Mouse (Mus musculus): ENCODE data around the gene Gpd1l. TPM values are rescaled to one million over a fixed set of nuclear protein-coding genes. Genes with fewer than 3 reads are reported as not detected.
A peak's percentile ranks its signal among the peaks of the same experiment; 100 is the strongest.
"Not testable (repeated sequence)": the region's sequence is repeated elsewhere in the genome, so short reads cannot be mapped to it uniquely, and the experiment has no call there.

Gpd1l gene
- total RNA-seq (2021): 10 to 100 TPM; 82.0 to 88.7 TPM
- long read RNA-seq, experiment 1, full-length matches to known transcripts: 64 of 139 reads
- long read RNA-seq, experiment 1, partial matches to known transcripts: 5 of 139 reads
- long read RNA-seq, experiment 1, other reads (novel, unspliced or antisense): 70 of 139 reads
- long read RNA-seq, experiment 2, full-length matches to known transcripts: 52 of 102 reads
- long read RNA-seq, experiment 2, partial matches to known transcripts: 9 of 102 reads
- long read RNA-seq, experiment 2, other reads (novel, unspliced or antisense): 41 of 102 reads

DNA sequence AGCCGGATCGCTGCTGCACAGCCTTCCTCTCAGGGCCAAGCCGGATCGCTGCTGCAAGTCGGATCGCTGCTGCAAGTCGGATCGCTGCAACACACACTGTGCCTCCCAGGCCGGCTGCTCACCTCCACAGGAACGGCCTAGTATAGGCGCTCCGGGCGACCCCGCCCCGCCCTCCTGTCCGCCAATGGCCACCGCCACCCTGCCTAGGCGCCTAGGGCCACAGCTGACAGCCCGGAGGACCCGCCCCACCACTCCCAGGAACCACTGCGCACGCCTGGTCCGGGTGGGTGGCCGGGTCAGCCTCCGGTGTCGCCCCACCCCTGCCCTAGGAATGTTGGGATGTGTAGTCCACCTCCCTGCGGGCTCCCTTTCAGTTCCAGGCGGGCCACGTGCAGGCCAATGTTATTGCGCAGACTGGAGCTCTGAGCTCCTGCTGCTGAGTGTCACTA is at the start of gene Gpd1l:
Gene Gpd1l (minus strand): TSS at position 265 of the 449 bp plus-strand sequence.
- TF ChIP-seq CTCF (IDR thresholded peaks at IDR 0.05): no peak
- intact Hi-C loops (cut with DNase I): loop anchor here (5.0 kb wide), 2 partner anchors 329 to 379 kb away; partner anchors contain the start of gene Stt3b
- H3K4me3 ChIP-seq: peak within 1 kb of the TSS; percentile 87

DNA sequence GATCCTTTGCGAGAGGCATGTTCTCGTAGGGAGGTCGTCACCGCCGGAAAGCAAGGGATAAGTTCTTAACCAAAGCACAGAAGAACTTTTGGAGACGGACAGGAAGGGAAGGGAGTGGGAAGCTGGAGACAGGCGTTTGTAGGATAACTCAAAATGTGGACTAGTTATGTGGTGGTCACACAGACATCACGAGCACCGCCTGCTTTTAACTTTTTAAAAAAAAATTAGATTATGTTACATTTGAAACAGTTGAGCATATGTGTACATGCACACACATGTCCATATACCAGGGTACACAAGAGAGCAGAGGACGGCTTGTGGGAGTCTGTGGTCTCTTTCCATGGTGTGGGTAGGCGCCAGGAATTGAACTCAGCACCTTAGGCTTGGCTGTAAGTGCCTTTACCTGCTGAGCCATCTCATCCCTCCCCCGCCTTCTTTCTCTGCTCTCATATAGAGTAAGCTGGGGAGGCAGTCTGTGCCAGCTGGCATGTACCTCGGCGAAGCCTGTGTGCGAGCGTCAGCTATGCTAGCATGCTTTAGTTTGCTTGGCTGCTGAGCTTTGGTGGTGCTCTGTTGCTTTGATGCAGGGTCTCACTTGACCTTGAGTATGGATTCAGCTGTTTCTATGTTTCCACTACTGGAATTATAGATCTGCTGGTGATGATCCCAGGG is 49.0 kb upstream of the Gpd1l start, which contains the start of gene Rps27rt:
Gene Rps27rt (minus strand): TSS at position 51 of the 672 bp plus-strand sequence.
- Histone ChIP-seq H3K4me3 (no peak within 1 kb of the TSS), H3K27ac (no peak within 1 kb of the TSS)
- no peak for DNase-seq (ENCODE audit: extremely low spot score in 1 of 2, low spot score in 2 of 2)
- no peak for TF ChIP-seq CTCF (IDR thresholded peaks at IDR 0.05)
- intact Hi-C loops (cut with DNase I): no loop called here

More for the DNA sequence above, at the start of gene Gpd1l:
- peak within 1 kb of the TSS; percentile 88 for H3K27ac ChIP-seq
- DNase-seq (ENCODE audit: extremely low spot score in 1 of 2, low spot score in 2 of 2): peak; percentile 96 to 97

DNA sequence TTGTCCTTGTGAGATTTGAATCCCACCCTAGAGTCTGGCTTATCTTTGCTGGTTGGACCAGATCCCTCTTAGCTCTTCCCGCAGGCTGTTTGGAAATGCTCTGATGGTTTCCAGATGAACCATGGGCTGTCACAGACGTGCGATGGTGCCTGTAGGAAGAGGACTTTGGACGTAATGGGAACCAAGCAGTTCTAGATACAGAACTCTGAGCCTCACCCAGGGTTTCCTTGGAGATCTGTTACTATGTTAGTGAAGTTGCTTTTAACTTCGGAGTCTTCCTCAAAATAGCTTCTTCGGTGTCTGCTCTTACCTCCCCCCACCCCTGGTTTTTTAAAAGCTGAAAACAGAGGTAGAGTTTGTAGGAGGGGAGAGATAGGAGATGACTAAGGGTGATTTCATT is 46.2 kb upstream of the Gpd1l start:
- DNase-seq (ENCODE audit: extremely low spot score in 1 of 2, low spot score in 2 of 2): no peak
- TF ChIP-seq CTCF (IDR thresholded peaks at IDR 0.05): no peak
- intact Hi-C loops (cut with DNase I): loop anchor here (5.0 kb wide), 4 partner anchors 42 to 252 kb away; no protein-coding TSS in a partner anchor
- Histone ChIP-seq H3K27ac (no peak overlapping the region; the same call in 1 of the 2 replicates), H3K4me3 (peak overlapping the region; percentile 55)

DNA sequence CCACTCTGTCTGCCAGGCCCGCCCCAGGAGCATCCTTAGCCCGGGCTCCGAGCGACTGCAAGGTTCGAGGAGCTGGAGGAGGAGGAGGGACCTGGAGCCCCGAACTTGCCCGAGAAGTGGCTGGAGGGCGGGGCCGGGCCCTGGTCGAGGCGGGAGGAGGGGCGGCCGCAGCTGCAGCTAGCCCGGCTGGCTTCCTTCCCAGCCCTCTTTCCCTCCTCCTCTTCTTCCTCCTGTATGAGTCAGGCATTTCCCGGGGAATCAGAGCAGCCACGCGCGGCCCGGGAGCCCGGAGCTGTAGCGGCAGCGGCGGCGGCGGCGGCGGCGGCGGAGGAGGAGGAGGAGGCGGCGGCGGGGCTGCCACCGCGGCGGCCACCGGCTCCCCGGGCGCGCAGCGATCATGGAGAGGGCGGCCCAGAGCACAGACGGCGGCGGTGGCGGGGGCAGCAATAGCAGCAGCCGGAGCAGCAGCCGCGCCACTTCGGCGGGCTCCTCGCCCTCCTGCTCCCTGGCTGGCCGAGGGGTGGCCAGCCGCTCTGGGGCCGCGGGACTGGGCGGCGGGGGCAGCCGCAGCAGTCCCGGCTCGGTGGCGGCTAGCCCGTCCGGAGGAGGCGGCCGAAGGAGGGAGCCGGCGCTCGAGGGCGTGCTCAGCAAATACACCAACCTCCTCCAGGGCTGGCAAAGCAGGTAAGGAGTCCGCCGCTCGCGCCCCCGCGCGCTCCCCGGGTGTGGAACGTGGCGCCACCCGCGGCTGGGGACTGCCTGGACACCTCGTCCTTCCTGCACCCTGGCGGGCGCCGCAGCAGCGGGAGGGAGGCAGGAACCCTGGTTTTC is 44.7 kb upstream of the Gpd1l start, which contains the start of gene Osbpl10:
Gene Osbpl10 (plus strand): TSS at position 289 of the 831 bp plus-strand sequence.
- intact Hi-C loops (cut with DNase I): loop anchor here (1.0 to 5.0 kb wide), 5 partner anchors 30 to 254 kb away; no protein-coding TSS in a partner anchor
- Histone ChIP-seq H3K4me3 (peak within 1 kb of the TSS; percentile 55), H3K27ac (peak within 1 kb of the TSS; percentile 96)
- peak; percentile 35 for TF ChIP-seq CTCF (IDR thresholded peaks at IDR 0.05)
- peak; percentile 82 to 87 for DNase-seq (ENCODE audit: extremely low spot score in 1 of 2, low spot score in 2 of 2)

DNA sequence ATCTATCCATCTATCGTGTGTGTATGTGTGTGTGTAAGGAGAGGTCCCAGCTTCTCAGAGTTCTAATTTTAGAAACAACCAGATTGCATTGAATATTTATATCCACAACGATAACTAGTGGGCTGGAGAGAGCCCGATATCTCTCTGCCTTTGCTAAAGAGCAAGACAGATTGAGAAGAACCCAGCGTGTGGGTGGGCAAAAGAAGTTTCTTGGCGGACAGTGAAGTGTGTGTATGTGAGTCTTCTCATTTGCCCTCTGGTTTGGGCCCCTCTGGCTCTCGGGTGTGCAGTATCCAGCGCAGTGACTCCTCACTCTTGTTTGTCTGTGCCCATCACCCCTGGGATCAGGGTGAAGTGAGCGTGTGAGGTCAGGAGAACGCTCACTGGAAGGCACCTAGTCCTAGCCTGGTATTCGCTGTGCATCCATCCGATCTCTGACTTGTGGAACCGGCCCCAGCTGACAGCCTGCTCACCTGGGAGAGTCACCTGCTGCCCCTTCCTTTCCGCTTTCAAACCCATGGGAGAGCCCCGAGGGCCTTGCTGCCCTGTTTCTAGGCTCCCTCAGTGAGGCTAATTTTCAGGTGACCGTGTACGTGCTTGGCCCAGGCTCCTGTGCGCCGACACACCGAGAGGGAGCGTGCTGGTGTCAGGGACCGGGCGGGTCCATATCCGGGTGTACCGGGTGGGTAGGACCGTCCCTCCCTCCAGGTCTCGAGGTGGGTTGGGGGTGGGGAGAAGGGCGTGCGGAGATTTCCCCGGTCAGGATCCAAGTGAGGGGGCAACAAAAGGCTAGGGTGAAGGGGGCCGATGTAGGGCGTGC is 43.9 kb upstream of the Gpd1l start:
- no peak for TF ChIP-seq CTCF (IDR thresholded peaks at IDR 0.05)
- Histone ChIP-seq H3K27ac (peak overlapping the region; percentile 96), H3K4me3 (peak overlapping the region; percentile 55)
- intact Hi-C loops (cut with DNase I): loop anchor here (1.0 to 5.0 kb wide), 5 partner anchors 31 to 255 kb away; no protein-coding TSS in a partner anchor
- DNase-seq (ENCODE audit: extremely low spot score in 1 of 2, low spot score in 2 of 2): peak; percentile 30 to 43

- H3K27ac ChIP-seq; intact Hi-C loops (cut with DNase I); H3K4me3 ChIP-seq; DNase-seq (ENCODE audit: extremely low spot score in 1 of 2, low spot score in 2 of 2): not testable (repeated sequence)
Observed at GRCm38 (mm10) chr9:114966286-114966685, 32.5 kb upstream of the Gpd1l start.

DNA sequence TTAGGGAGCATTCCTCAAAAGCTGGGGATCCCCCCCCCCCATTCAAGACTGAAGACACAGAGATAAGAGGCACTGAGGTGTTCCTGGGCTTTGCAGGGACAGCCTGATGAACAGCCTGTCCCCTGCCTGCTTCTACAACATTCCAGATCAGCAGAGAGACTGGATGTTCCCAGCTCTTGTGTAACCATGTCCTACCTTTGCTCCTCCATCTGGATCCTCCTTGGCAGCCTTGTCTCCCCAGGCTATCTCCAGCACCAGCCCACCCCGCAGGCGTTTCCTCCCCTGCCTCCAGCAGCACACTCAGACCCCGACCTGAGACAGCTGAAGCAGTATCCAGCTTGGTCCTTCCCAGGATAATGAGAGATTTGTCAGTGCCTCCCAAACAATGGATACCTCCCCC is 30.3 kb upstream of the Gpd1l start:
- intact Hi-C loops (cut with DNase I): no loop called here
- H3K4me3 ChIP-seq: no peak overlapping the region
- no peak for TF ChIP-seq CTCF (IDR thresholded peaks at IDR 0.05)
- DNase-seq (ENCODE audit: extremely low spot score in 1 of 2, low spot score in 2 of 2): no peak
- no peak overlapping the region; the same call in 1 of the 2 replicates for H3K27ac ChIP-seq

DNA sequence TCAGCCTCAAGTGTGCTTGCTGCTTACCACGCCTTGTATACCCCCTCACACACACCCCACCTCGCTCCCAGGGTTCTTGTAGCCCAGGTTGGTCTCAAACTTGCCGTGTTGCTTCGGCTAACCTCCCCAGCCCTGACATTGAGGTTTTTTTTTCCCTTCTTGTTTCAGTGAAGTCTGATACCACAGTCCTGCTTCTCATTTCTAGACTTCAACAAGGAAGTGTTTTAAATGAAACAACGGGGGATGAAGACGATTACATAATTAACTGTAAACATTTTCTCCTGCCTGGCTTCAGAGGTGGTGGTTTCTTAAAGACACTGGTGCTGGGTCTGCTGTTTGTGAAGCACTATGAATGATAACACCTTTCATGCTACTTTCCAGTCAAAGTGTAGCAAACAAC is 27.1 kb upstream of the Gpd1l start:
- TF ChIP-seq CTCF (IDR thresholded peaks at IDR 0.05): no peak
- DNase-seq (ENCODE audit: extremely low spot score in 1 of 2, low spot score in 2 of 2): no peak
- intact Hi-C loops (cut with DNase I): no loop called here
- no peak overlapping the region for H3K27ac ChIP-seq
- no peak overlapping the region for H3K4me3 ChIP-seq

GRCm38 (mm10) chr9:114960043-114960789 is 26.4 kb upstream of the Gpd1l start:
- DNase-seq (ENCODE audit: extremely low spot score in 1 of 2, low spot score in 2 of 2): no peak
- intact Hi-C loops (cut with DNase I): no loop called here
- TF ChIP-seq CTCF (IDR thresholded peaks at IDR 0.05): no peak
- no peak overlapping the region for H3K27ac ChIP-seq
- no peak overlapping the region for H3K4me3 ChIP-seq

GRCm38 (mm10) chr9:114956945-114957344 is 23.2 kb upstream of the Gpd1l start:
- DNase-seq (ENCODE audit: extremely low spot score in 1 of 2, low spot score in 2 of 2): no peak
- peak; percentile 81 for TF ChIP-seq CTCF (IDR thresholded peaks at IDR 0.05)
- Histone ChIP-seq H3K4me3 (no peak overlapping the region), H3K27ac (no peak overlapping the region)
- intact Hi-C loops (cut with DNase I): loop anchor here (1.0 to 2.0 kb wide), 2 partner anchors 44 to 160 kb away; no protein-coding TSS in a partner anchor
